Mouse (Mus musculus) heart, adult 2 months (tissue): ENCODE measurements around the gene Rab11fip4.

ENCODE experiments used
- CTCF ChIP-seq: fragments of 200-600 bp; IDR thresholded peaks from 2 replicates; pipeline ENCODE4 v1.8.1; 2022; ENCODE audit warnings: antibody characterized with exemption, mild to moderate bottlenecking, moderate library complexity
- EP300 ChIP-seq: fragments of 200-500 bp; IDR thresholded peaks from 2 replicates; pipeline ENCODE4 v1.6.1; 2011; ENCODE audit warnings: low read depth, low read length, control low read depth; ENCODE audit not compliant: insufficient read depth
- POLR2A ChIP-seq: fragments of 200-500 bp; IDR thresholded peaks from 2 replicates; pipeline ENCODE4 v1.6.1; 2011; ENCODE audit warnings: mild to moderate bottlenecking, low read depth, low read length, control low read depth; ENCODE audit not compliant: insufficient read depth

DNA sequence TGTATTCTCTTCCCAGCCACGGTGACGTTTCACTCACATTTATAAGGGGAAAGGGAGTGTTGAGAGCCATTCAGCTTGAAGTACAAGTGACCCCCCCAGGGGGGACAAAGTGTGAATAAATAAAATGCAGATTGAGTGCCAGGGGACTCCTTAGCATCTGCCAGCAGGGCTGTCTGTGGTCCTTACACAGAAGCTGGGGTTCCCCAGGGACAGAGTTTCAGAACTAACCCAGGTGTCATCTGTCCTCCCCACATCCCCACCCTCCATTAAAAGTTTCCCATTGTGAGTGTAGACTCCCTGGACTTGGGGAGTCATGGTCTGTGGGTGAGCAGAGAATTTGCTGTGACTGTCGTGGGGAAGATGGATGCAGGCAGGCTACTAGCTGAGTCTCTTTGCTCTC, 90.8 kb downstream of the Rab11fip4 start:
- TF ChIP-seq POLR2A (no peak), CTCF (no peak), EP300 (no peak)
